Mouse (Mus musculus) gastrocnemius, postnatal 4 days (tissue): ENCODE results near the gene Txndc8. TPM values are rescaled to one million over a fixed set of nuclear protein-coding genes. Genes with fewer than 3 reads are reported as not detected.
A peak's percentile ranks its signal among the peaks of the same experiment; 100 is the strongest.

ENCODE experiments used
- DNase-seq, 2 experiments: peaks; one replicate each; pipeline ENCODE4 v3.0.0; 2021 to 2022; ENCODE audit warnings: low spot score in 2 of 2, mixed read lengths in 2 of 2
- total RNA-seq, 2 experiments: library from RNA; stranded (reverse); gene quantifications; 2 replicates each; pipeline ENCODE4 v1.2.3; 2021

Txndc8 gene
- total RNA-seq, 2 experiments from 2014 or later, result not detected

GRCm38 (mm10) chr4:57956029-57956960, 52.6 kb downstream of the Txndc8 start, which contains the start of gene Txn1:
Txn1 (minus strand) TSS chr4:57956411.
- DNase-seq, result peak; percentile 97

- peak; percentile 30 to 67 for DNase-seq
Measured at GRCm38 (mm10) chr4:57955544-57955958, 53.4 kb downstream of the Txndc8 start.

- no peak for DNase-seq
Measured at GRCm38 (mm10) chr4:57954991-57955390, 53.9 kb downstream of the Txndc8 start.

GRCm38 (mm10) chr4:57954580-57954979, 54.3 kb downstream of the Txndc8 start:
- no peak for DNase-seq

- no peak for DNase-seq
Measured at GRCm38 (mm10) chr4:57953796-57954195, 55.1 kb downstream of the Txndc8 start.

- DNase-seq, result no peak
Measured at GRCm38 (mm10) chr4:57952891-57953290, 56.0 kb downstream of the Txndc8 start.

- no peak for DNase-seq
Measured at GRCm38 (mm10) chr4:57952416-57952815, 56.5 kb downstream of the Txndc8 start.

- no peak for DNase-seq
Measured at GRCm38 (mm10) chr4:57949866-57950265, 59.1 kb downstream of the Txndc8 start.

- no peak for DNase-seq
Measured at GRCm38 (mm10) chr4:57947476-57947875, 61.4 kb downstream of the Txndc8 start.

- DNase-seq, result no peak
Measured at GRCm38 (mm10) chr4:57947036-57947435, 61.9 kb downstream of the Txndc8 start.

GRCm38 (mm10) chr4:57942892-57943291, 66.0 kb downstream of the Txndc8 start:
- no peak for DNase-seq

GRCm38 (mm10) chr4:57940631-57941030, 68.3 kb downstream of the Txndc8 start:
- DNase-seq, result no peak

GRCm38 (mm10) chr4:57937292-57937691, 71.6 kb downstream of the Txndc8 start:
- DNase-seq, result no peak

- no peak for DNase-seq
Measured at GRCm38 (mm10) chr4:57934181-57934580, 74.7 kb downstream of the Txndc8 start.

Other genes with a start within 250 kb of the Txndc8 start
- gene D630039A03Rik, start 92.8 kb downstream of the Txndc8 start, total RNA-seq, result not detected
- 100 to 1,000 TPM; 171 to 179 TPM for gene Txn1, start 52.7 kb downstream of the Txndc8 start, total RNA-seq
- 10 to 100 TPM; 20.8 to 24.5 TPM for gene Svep1, start 197.7 kb upstream of the Txndc8 start, total RNA-seq